Mouse (Mus musculus) spleen, adult 2 months (tissue): ENCODE measurements around the gene Lclat1. TPM values are rescaled to one million over a fixed set of nuclear protein-coding genes. Genes with fewer than 3 reads are reported as not detected.
A peak's percentile ranks its signal among the peaks of the same experiment; 100 is the strongest.

Experiments
- DNase-seq, 2 experiments: peaks; one replicate each; pipeline versions ENCODE4 v3.0.0 to v3.0.0-alpha.2; 2012 to 2021; ENCODE audit warnings: low spot score in 2 of 2, low read depth in 1 of 2
- H3K27ac ChIP-seq: fragments of 200-500 bp; 2 replicates; pipeline ENCODE4 v1.5.1; 2012; ENCODE audit warnings: low read length, inconsistent platforms; ENCODE audit not compliant: insufficient read depth
- H3K27me3 ChIP-seq: fragments of 200-500 bp; 2 replicates; pipeline ENCODE4 v1.6.1; 2012; ENCODE audit warnings: mild to moderate bottlenecking, moderate library complexity, low read length, inconsistent platforms; ENCODE audit not compliant: control insufficient read depth, insufficient read depth
- H3K36me3 ChIP-seq: fragments of 200-500 bp; 2 replicates; pipeline ENCODE4 v1.6.1; 2012; ENCODE audit warnings: mild to moderate bottlenecking, low read length, inconsistent platforms; ENCODE audit not compliant: control insufficient read depth, insufficient read depth
- H3K4me1 ChIP-seq: fragments of 200-500 bp; 2 replicates; pipeline ENCODE4 v1.6.1; 2011; ENCODE audit warnings: inconsistent platforms; ENCODE audit not compliant: control insufficient read depth, insufficient read depth, insufficient read length
- H3K4me3 ChIP-seq: fragments of 200-500 bp; 2 replicates; pipeline ENCODE4 v1.5.1; 2011; ENCODE audit warnings: mild to moderate bottlenecking, inconsistent platforms; ENCODE audit not compliant: insufficient read depth, insufficient read length; ENCODE audit errors: extremely low read depth
- CTCF ChIP-seq: fragments of 200-500 bp; IDR thresholded peaks from 2 replicates; pipeline ENCODE4 v1.5.1; 2011; ENCODE audit warnings: mild to moderate bottlenecking, inconsistent platforms; ENCODE audit not compliant: insufficient read depth, insufficient read length, insufficient replicate concordance; ENCODE audit errors: extremely low read depth
- POLR2A ChIP-seq: fragments of 200-500 bp; IDR thresholded peaks from 2 replicates; pipeline ENCODE4 v1.6.1; 2011; ENCODE audit warnings: low read depth, low read length, inconsistent platforms
- WGBS: fragments of 180-500 bp; shearing (Covaris S2); methylation state at CpG from one replicate; pipeline ENCODE4 v1.1.7; 2018; 5-methylcytosine and 5-hydroxymethylcytosine counted together
- polyA plus RNA-seq: library from polyadenylated mRNA; depleted of rRNA; stranded (reverse); fragments of >200 nt; gene quantifications from 2 replicates; pipeline ENCODE4 v1.2.3, GENCODE M21; 2012

Gene Lclat1
- polyA plus RNA-seq, 1 experiment, result 6.8 TPM

DNA sequence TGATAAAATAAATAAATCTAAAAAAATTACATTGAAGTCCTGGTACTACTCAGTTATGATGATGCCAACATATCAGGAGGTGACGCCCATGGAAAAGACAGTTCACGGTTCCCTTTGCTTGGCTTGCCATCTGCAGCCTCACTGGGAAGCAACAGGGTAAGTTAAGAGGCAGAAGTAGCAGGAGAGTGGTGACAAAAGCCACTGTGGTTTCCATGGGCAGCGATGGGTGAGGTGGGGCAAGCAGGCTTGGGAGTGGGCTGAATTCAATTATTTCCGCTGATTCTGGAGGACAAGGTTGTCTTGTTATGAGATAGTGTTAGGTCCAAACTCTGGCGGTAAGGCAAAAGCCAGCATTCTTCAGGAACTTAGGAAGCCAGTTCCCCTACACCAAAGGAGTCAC is 7.4 kb upstream of the Lclat1 start:
- 93% methylated on average over 5 of the region's 5 CpGs for WGBS
- Histone ChIP-seq H3K4me1 (no peaks in the 10 kb centered on the region), H3K27me3 (no peaks in the 10 kb centered on the region), H3K36me3 (no peaks in the 10 kb centered on the region), H3K4me3 (no peak overlapping the region), H3K27ac (no peak overlapping the region)
- TF ChIP-seq POLR2A, result no peak
- no peak for TF ChIP-seq CTCF
- no peak for DNase-seq

DNA sequence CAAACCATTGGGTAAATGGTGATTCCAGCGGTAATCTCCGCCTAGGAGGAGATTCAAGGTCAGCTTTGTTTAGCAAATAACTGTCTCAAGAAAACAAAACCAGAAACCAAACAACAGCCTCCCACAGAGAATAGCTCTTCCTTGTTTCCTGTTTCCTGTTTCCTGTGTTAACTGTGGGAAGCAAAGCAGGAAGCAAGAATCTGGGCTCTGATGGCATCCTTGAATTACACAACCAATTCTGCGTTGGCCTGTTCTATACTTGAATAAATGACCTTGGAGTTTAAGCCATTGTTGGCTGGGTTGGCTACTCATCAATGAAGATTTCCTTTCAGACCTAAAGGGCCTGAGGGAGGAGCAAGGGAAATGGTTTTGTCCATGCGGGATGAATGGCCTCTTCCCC is 5.2 kb upstream of the Lclat1 start:
- Histone ChIP-seq H3K36me3 (no peaks in the 10 kb centered on the region), H3K27me3 (no peaks in the 10 kb centered on the region), H3K4me3 (no peak overlapping the region), H3K4me1 (no peaks in the 10 kb centered on the region), H3K27ac (no peak overlapping the region)
- no peak for DNase-seq
- WGBS, result 81% methylated on average over 4 of the region's 4 CpGs
- no peak for TF ChIP-seq POLR2A
- no peak for TF ChIP-seq CTCF

DNA sequence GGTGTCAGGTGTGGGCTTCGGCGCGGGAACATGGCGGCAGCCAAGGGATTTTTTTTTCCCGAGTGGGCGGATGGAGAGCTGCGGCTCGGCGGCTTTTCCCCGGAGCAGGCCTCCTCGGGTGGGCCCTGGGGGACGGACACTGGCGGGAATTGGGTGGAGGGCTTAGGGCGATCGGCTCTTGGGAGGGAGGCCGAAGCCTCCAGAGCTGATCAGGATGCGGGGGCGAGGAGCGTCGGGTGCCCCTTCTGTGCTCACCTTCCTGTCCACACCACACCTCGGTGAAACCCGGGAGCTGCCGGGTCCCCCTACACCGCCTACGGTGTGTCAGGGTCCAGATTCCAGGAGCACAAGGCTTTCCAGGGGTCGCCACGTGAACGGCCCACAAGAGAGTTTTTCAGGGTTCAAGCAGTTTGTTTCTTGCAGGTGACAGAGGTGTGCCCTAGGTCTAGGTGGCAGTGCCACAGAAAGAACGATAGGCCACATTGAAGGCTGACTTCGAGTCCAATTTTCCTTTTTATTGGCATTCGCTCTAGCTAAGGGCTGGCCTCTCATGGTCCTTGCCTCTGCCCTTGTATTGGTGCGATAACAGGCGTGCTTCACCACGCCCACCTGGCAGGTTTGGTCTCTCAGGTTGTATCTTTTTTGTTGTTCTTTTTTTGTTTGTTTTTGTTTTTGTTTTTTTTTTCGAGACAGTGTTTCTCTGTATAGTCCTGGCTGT is 544 bp downstream of the Lclat1 start:
- DNase-seq, result peak in 1 of 2 experiments; percentile 8
- H3K27me3 ChIP-seq, result no peaks in the 10 kb centered on the region
- peak overlapping the region; percentile 71 for H3K27ac ChIP-seq

DNA sequence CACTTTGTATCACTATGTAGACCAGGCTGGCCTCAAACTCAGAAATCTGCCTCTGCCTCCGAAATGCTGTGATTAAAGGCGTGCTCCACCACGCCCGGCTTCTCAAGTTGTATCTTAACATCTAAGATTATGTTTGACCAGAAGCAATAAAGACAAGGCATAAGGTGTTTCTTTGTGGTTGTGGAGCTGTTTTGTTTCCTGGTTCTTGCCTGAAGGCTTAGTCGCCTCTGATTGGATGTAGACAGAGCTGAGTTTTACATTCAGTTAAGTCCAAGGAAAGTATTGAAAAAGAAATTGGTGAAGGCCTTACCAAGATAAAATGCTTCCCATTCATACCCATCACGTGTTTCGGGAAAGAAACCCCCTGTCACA is 1.1 kb downstream of the Lclat1 start:
- Histone ChIP-seq H3K4me1 (no peaks in the 10 kb centered on the region), H3K36me3 (no peaks in the 10 kb centered on the region), H3K27me3 (no peaks in the 10 kb centered on the region), H3K27ac (no peak overlapping the region), H3K4me3 (no peak overlapping the region)
- TF ChIP-seq CTCF, result no peak
- TF ChIP-seq POLR2A, result no peak
- 82% methylated on average over 7 of the region's 7 CpGs for WGBS
- DNase-seq, result no peak

More for the DNA sequence above, 544 bp downstream of the Lclat1 start:
- no peaks in the 10 kb centered on the region for H3K36me3 ChIP-seq
- H3K4me3 ChIP-seq, result peak overlapping the region; percentile 83
- no peak for TF ChIP-seq POLR2A
- no peak for TF ChIP-seq CTCF
- WGBS, result 6% methylated on average over 35 of the region's 35 CpGs
- H3K4me1 ChIP-seq, result no peaks in the 10 kb centered on the region

DNA sequence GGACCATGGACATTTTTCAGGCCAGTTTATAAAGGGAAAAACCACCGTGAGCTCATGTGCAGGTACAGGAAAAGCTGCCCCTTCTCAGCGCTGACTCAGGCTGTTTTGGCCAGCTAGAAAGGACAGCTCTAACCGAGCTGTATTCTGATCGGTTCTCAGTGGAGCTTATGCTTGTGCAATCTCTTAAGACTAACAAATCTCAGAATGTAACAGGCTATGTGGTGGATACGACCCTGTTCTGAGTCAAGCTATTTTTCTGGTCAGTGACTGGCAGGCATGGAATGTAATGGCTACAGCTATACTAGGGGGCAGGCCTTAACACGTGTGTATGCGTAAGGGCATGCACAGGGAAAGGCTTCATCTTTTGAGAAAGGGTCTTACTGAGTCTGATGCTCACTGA is 4.3 kb downstream of the Lclat1 start:
- Histone ChIP-seq H3K27ac (no peak overlapping the region), H3K36me3 (no peaks in the 10 kb centered on the region), H3K4me1 (no peaks in the 10 kb centered on the region), H3K4me3 (no peak overlapping the region), H3K27me3 (no peaks in the 10 kb centered on the region)
- 88% methylated on average over 7 of the region's 7 CpGs for WGBS
- no peak for DNase-seq
- no peak for TF ChIP-seq POLR2A
- no peak for TF ChIP-seq CTCF

DNA sequence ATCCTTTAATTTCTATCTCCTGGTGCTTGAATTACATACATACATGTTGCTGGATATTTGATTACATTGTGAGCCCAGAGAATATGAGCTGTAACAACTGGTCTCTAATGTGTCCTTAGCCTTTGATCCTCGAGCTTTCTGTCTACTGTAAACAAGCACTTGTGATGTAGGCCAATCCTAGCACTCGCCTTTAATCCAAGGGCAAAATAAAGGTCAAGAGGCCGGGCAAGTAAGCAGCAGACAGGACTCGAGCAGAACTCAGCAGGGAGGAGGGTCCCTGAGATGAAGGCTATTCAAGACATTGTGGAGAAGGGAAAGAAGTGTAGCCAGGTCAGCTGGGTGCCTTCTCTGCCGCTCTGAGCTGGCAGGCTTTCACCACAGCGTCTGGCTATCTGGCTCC is 4.8 kb downstream of the Lclat1 start:
- DNase-seq, result no peak
- H3K36me3 ChIP-seq, result no peaks in the 10 kb centered on the region
- no peak overlapping the region for H3K4me3 ChIP-seq
- no peaks in the 10 kb centered on the region for H3K27me3 ChIP-seq
- no peaks in the 10 kb centered on the region for H3K4me1 ChIP-seq
- no peak for TF ChIP-seq POLR2A
- no peak for TF ChIP-seq CTCF
- WGBS, result 87% methylated on average over 6 of the region's 6 CpGs
- H3K27ac ChIP-seq, result no peak overlapping the region

DNA sequence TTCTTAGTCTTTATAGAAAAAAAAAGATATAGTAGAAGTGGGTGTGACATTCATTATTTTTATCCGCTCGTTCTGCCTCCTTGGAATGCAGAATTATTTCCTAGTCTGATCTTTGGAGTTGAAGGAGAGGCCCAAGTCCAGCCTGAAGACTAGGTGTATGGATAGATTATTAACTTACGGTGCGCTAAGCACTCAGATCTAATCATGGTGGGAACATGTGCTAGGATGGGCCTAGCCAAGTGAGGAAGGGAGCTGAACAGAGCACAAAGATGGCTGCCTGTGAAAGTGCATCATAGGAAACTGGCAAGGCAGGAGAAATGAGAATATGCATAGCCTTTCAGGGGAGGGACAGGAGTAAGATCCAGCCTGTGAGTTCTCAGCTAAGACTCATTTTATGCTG is 5.4 kb downstream of the Lclat1 start:
- H3K36me3 ChIP-seq, result no peaks in the 10 kb centered on the region

More for the DNA sequence above, 5.4 kb downstream of the Lclat1 start:
- Histone ChIP-seq H3K27me3 (no peaks in the 10 kb centered on the region), H3K4me1 (no peaks in the 10 kb centered on the region), H3K27ac (no peak overlapping the region), H3K4me3 (no peak overlapping the region)
- 95% methylated on average over 4 of the region's 4 CpGs for whole genome bisulfite sequencing
- TF ChIP-seq CTCF, result no peak
- TF ChIP-seq POLR2A, result no peak
- DNase-seq, result no peak
